Mouse (Mus musculus) MEL (cell line): ENCODE measurements around the gene Prr18. TPM values are rescaled to one million over a fixed set of nuclear protein-coding genes. Genes with fewer than 3 reads are reported as not detected.

Source experiments
- DNase-seq: peaks from one replicate; pipeline ENCODE4 v3.0.0; 2011; ENCODE audit warnings: low read depth, low spot score
- H3K27ac ChIP-seq: 2 replicates; pipeline ENCODE4 v1.5.1; 2012; ENCODE audit warnings: low read depth, mild to moderate bottlenecking, control low read depth, low read length, moderate library complexity; ENCODE audit not compliant: control insufficient read depth
- H3K27me3 ChIP-seq, 2 experiments: fragments of 150-350 bp in 1 of 2; sonication (generic) in 1 of 2; 2 replicates each; pipeline ENCODE4 v1.6.1; 2012; ENCODE audit warnings: low read length in 2 of 2, mild to moderate bottlenecking in 2 of 2, improper control_type of control experiment in 1 of 2, moderate library complexity in 1 of 2; ENCODE audit not compliant: insufficient read depth in 2 of 2, control insufficient read depth in 1 of 2
- H3K36me3 ChIP-seq, 2 experiments: 2 replicates each; pipeline ENCODE4 v1.6.1; 2012 to 2014; ENCODE audit warnings: low read length in 2 of 2, improper control_type of control experiment in 1 of 2, inconsistent platforms in 1 of 2, mild to moderate bottlenecking in 1 of 2; ENCODE audit not compliant: insufficient read depth in 2 of 2, control insufficient read depth in 1 of 2
- H3K4me1 ChIP-seq, 2 experiments: fragments of 150-350 bp in 1 of 2; sonication (generic) in 1 of 2; 2 replicates each; pipeline ENCODE4 v1.6.1; 2012; ENCODE audit warnings: low read length in 2 of 2, improper control_type of control experiment in 1 of 2, mild to moderate bottlenecking in 1 of 2; ENCODE audit not compliant: insufficient read depth in 2 of 2, control insufficient read depth in 1 of 2
- H3K4me3 ChIP-seq, 2 experiments: fragments of 150-350 bp in 1 of 2; sonication (generic) in 1 of 2; 2 replicates each; pipeline ENCODE4 v1.5.1; 2012; ENCODE audit warnings: low read depth in 2 of 2, low read length in 2 of 2, mild to moderate bottlenecking in 2 of 2, moderate library complexity in 2 of 2, control low read depth in 1 of 2, improper control_type of control experiment in 1 of 2; ENCODE audit not compliant: control insufficient read depth in 1 of 2, insufficient read depth in 1 of 2
- H3K79me2 ChIP-seq: 2 replicates; pipeline ENCODE4 v1.6.1; 2012; ENCODE audit warnings: mild to moderate bottlenecking, low read length, moderate library complexity; ENCODE audit not compliant: control insufficient read depth, poor library complexity, insufficient read depth
- H3K9ac ChIP-seq: 2 replicates; pipeline ENCODE4 v1.6.1; 2012; ENCODE audit warnings: low read depth, mild to moderate bottlenecking, control low read depth, low read length, moderate library complexity; ENCODE audit not compliant: control insufficient read depth, poor library complexity, severe bottlenecking
- H3K9me3 ChIP-seq: fragments of 150-350 bp; sonication (generic); replicated peaks from 2 replicates; pipeline ENCODE4 v1.6.1; 2012; ENCODE audit warnings: mild to moderate bottlenecking, low read length, improper control_type of control experiment, moderate library complexity; ENCODE audit not compliant: insufficient read depth
- CHD2 ChIP-seq: IDR thresholded peaks from 2 replicates; pipeline ENCODE4 v1.6.1; 2011; ENCODE audit warnings: low read length, improper control_type of control experiment
- CTCF ChIP-seq, 3 experiments: IDR thresholded peaks in 2 of 3; conservative IDR thresholded peaks in 1 of 3; 2 replicates each; pipeline ENCODE4 v1.5.1; 2011 to 2012; ENCODE audit warnings: low read length in 3 of 3, low read depth in 2 of 3, mild to moderate bottlenecking in 2 of 3, improper control_type of control experiment in 1 of 3, inconsistent platforms in 1 of 3, mixed read lengths in 1 of 3, moderate library complexity in 1 of 3; ENCODE audit not compliant: control insufficient read depth in 1 of 3, insufficient read depth in 1 of 3, poor library complexity in 1 of 3, severe bottlenecking in 1 of 3
- EP300 ChIP-seq, 2 experiments: IDR thresholded peaks; 2 replicates each; pipeline ENCODE4 v1.6.1; 2011; ENCODE audit warnings: improper control_type of control experiment in 2 of 2, low read length in 2 of 2, low read depth in 1 of 2, mild to moderate bottlenecking in 1 of 2
- GATA1 ChIP-seq: IDR thresholded peaks from 2 replicates; pipeline ENCODE4 v1.6.1; 2011; ENCODE audit warnings: low read depth, low read length, improper control_type of control experiment
- HCFC1 ChIP-seq: IDR thresholded peaks from 2 replicates; pipeline ENCODE4 v1.6.1; 2012; ENCODE audit warnings: low read depth, mild to moderate bottlenecking, inconsistent platforms, low read length, improper control_type of control experiment, moderate library complexity
- JUND ChIP-seq: IDR thresholded peaks from 2 replicates; pipeline ENCODE4 v1.6.1; 2011; ENCODE audit warnings: low read depth, mild to moderate bottlenecking, improper control_type of control experiment, low read length
- KAT2A ChIP-seq: conservative IDR thresholded peaks from 2 replicates; pipeline ENCODE4 v1.6.1; 2012; ENCODE audit warnings: low read depth, low read length, improper control_type of control experiment, inconsistent platforms
- MAFK ChIP-seq: IDR thresholded peaks from 2 replicates; pipeline ENCODE4 v1.6.1; 2011; ENCODE audit warnings: low read depth, mild to moderate bottlenecking, low read length, improper control_type of control experiment, borderline replicate concordance
- MAX ChIP-seq: IDR thresholded peaks from 2 replicates; pipeline ENCODE4 v1.6.1; 2011; ENCODE audit warnings: low read length, improper control_type of control experiment
- MAZ ChIP-seq: IDR thresholded peaks from 2 replicates; pipeline ENCODE4 v1.6.1; 2012; ENCODE audit warnings: low read depth, mild to moderate bottlenecking, inconsistent platforms, low read length, improper control_type of control experiment
- MYC ChIP-seq: IDR thresholded peaks from 2 replicates; pipeline ENCODE4 v1.6.1; 2011; ENCODE audit warnings: low read depth, mild to moderate bottlenecking, low read length, improper control_type of control experiment, moderate library complexity
- NRF1 ChIP-seq: IDR thresholded peaks from 2 replicates; pipeline ENCODE4 v1.6.1; 2014; ENCODE audit warnings: low read depth, mild to moderate bottlenecking, inconsistent platforms, low read length, improper control_type of control experiment, moderate library complexity; ENCODE audit not compliant: poor library complexity, insufficient read depth, severe bottlenecking
- RAD21 ChIP-seq: IDR thresholded peaks from 2 replicates; pipeline ENCODE4 v1.6.1; 2011; ENCODE audit warnings: mild to moderate bottlenecking, low read depth, low read length, improper control_type of control experiment
- SMC3 ChIP-seq: IDR thresholded peaks from 2 replicates; pipeline ENCODE4 v1.6.1; 2011; ENCODE audit warnings: low read depth, low read length, improper control_type of control experiment
- TAL1 ChIP-seq: IDR thresholded peaks from 2 replicates; pipeline ENCODE4 v1.6.1; 2012; ENCODE audit warnings: mild to moderate bottlenecking, inconsistent platforms, low read length, moderate library complexity, mixed read lengths
- TCF12 ChIP-seq: IDR thresholded peaks from 2 replicates; pipeline ENCODE4 v1.6.1; 2014; ENCODE audit warnings: low read depth, mild to moderate bottlenecking, inconsistent platforms, low read length, improper control_type of control experiment, moderate library complexity
- USF1 ChIP-seq: IDR thresholded peaks from 2 replicates; pipeline ENCODE4 v1.6.1; 2014; ENCODE audit warnings: low read depth, mild to moderate bottlenecking, inconsistent platforms, low read length, improper control_type of control experiment, moderate library complexity
- ZC3H11A ChIP-seq: IDR thresholded peaks from 2 replicates; pipeline ENCODE4 v1.6.1; 2012; ENCODE audit warnings: low read depth, mild to moderate bottlenecking, inconsistent platforms, low read length, improper control_type of control experiment
- polyA plus RNA-seq, 2 experiments: library from polyadenylated mRNA; stranded (reverse) in 1 of 2; unstranded in 1 of 2; fragments of >175 nt in 1 of 2; fragments of >200 nt in 1 of 2; gene quantifications; 2 replicates each; pipeline versions ENCODE4 v1.2.1 to v1.2.4; 2012; ENCODE audit warnings: low replicate concordance in 2 of 2, low read depth in 1 of 2; ENCODE audit not compliant: insufficient read length in 2 of 2, insufficient read depth in 1 of 2, missing spikeins in 1 of 2
- total RNA-seq: library from RNA; depleted of rRNA; stranded (reverse); fragments of 300-350 nt; gene quantifications from 2 replicates; pipeline ENCODE4 v1.2.3, GENCODE M21; 2012

Gene Prr18
- total and polyA plus RNA-seq, 3 experiments: 0.04 to 0.10 TPM; not detected in 1

DNA sequence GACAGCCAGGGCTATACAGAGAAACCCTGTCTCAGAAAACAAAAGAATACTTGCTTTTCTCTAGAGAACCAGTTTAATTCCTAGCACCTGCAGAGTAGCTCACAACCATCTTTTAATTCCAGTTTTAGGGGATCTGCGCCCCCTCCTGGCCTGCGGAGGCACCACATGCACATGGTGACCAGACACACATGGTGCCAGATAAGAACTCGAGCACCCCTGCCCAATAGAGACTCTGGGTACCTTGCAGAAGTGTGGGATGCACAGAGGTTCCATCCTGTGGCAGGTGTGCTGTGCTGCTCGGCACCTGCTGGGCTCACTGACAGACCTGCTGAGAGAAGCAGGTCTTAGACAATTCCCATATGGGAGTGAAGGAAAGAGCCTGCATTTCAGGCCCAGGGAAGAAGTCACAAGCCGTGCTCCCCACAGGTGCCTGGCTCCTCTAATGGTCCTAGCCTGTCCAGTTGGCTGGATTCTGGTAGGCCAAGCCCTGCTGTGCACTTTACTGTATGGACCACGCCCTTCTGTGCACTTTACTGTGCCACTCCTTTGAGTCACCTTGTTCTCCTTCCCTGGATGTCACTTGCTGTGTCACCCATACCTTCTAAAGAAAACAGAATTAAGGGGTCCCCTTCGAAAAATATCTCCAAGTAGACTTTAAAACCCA lies 8.6 kb upstream of the Prr18 start:
- Histone ChIP-seq H3K27ac (no peak overlapping the region), H3K4me3 (no peak overlapping the region), H3K27me3 (no peaks in the 10 kb centered on the region), H3K9me3 (no peaks in the 10 kb centered on the region), H3K79me2 (no peaks in the 10 kb centered on the region), H3K9ac (no peak overlapping the region), H3K36me3 (no peaks in the 10 kb centered on the region; a peak in 1 of 4 replicates), H3K4me1 (no peaks in the 10 kb centered on the region)
- peak; percentile 65 for DNase-seq
- TF ChIP-seq TAL1 (no peak), SMC3 (peak; percentile 71), CTCF (IDR thresholded peaks at IDR 0.05 in 2 of 3, conservative IDR thresholded peaks at IDR 0.05 in 1 of 3; ENCODE audit: control insufficient read depth in 1 of 3, insufficient read depth in 1 of 3, low read depth in 2 of 3, low read length in 3 of 3, poor library complexity in 1 of 3, severe bottlenecking in 1 of 3) (peak; percentile 67 to 81 (median 72)), RAD21 (peak; percentile 41), USF1 (no peak), GATA1 (no peak), MAX (peak; percentile 51; the same call in 1 of the 2 replicates), EP300 (IDR thresholded peaks at IDR 0.05; ENCODE audit: low read depth in 1 of 2, low read length in 2 of 2) (no peak), MYC (peak; percentile 81), MAZ (no peak), ZC3H11A (peak; percentile 10; the same call in 1 of the 2 replicates), TCF12 (no peak), MAFK (no peak), HCFC1 (no peak), CHD2 (no peak), KAT2A (no peak), JUND (no peak)

DNA sequence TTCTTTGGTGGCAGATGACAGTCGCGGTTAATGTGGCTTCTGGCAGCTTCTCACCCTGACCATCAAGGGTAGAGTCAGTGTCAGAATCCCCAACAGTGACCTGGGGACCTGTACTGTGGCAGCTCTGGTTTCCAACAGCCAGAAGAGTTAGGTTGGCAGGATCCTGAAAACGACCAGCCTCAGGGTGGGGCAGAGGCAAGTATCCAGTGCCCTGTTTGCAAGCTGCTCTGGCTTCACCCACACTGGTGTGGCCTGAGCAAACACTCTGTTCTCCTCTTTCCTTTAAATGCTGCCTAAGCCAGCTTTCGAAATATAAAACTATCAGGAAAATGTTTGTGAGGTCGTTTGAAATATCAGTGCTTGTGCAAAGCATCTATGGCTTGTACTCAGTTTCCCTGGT lies 6.7 kb upstream of the Prr18 start:
- no peaks in the 10 kb centered on the region for H3K27me3 ChIP-seq
- H3K27ac ChIP-seq: no peak overlapping the region
- no peak overlapping the region for H3K9ac ChIP-seq
- no peak for DNase-seq
- no peaks in the 10 kb centered on the region for H3K79me2 ChIP-seq
- H3K36me3 ChIP-seq: no peaks in the 10 kb centered on the region; a peak in 1 of 4 replicates
- H3K9me3 ChIP-seq: no peaks in the 10 kb centered on the region
- no peak overlapping the region for H3K4me3 ChIP-seq
- H3K4me1 ChIP-seq: no peaks in the 10 kb centered on the region
- TF ChIP-seq NRF1 (no peak), MAFK (no peak), HCFC1 (no peak), JUND (no peak)
